Mouse (Mus musculus) MEL (cell line): Measurements from ENCODE around the gene Olfr844. TPM values are rescaled to one million over a fixed set of nuclear protein-coding genes. Genes with fewer than 3 reads are reported as not detected.
A peak's percentile ranks its signal among the peaks of the same experiment; 100 is the strongest.

Source experiments
- DNase-seq: peaks from one replicate; pipeline ENCODE4 v3.0.0; 2011; ENCODE audit warnings: low read depth, low spot score
- H3K27ac ChIP-seq: 2 replicates; pipeline ENCODE4 v1.5.1; 2012; ENCODE audit warnings: low read depth, mild to moderate bottlenecking, control low read depth, low read length, moderate library complexity; ENCODE audit not compliant: control insufficient read depth
- H3K27me3 ChIP-seq, 2 experiments: fragments of 150-350 bp in 1 of 2; sonication (generic) in 1 of 2; 2 replicates each; pipeline ENCODE4 v1.6.1; 2012; ENCODE audit warnings: low read length in 2 of 2, mild to moderate bottlenecking in 2 of 2, improper control_type of control experiment in 1 of 2, moderate library complexity in 1 of 2; ENCODE audit not compliant: insufficient read depth in 2 of 2, control insufficient read depth in 1 of 2
- H3K36me3 ChIP-seq, 2 experiments: 2 replicates each; pipeline ENCODE4 v1.6.1; 2012 to 2014; ENCODE audit warnings: low read length in 2 of 2, improper control_type of control experiment in 1 of 2, inconsistent platforms in 1 of 2, mild to moderate bottlenecking in 1 of 2; ENCODE audit not compliant: insufficient read depth in 2 of 2, control insufficient read depth in 1 of 2
- H3K4me1 ChIP-seq, 2 experiments: fragments of 150-350 bp in 1 of 2; sonication (generic) in 1 of 2; 2 replicates each; pipeline ENCODE4 v1.6.1; 2012; ENCODE audit warnings: low read length in 2 of 2, improper control_type of control experiment in 1 of 2, mild to moderate bottlenecking in 1 of 2; ENCODE audit not compliant: insufficient read depth in 2 of 2, control insufficient read depth in 1 of 2
- H3K4me3 ChIP-seq, 2 experiments: fragments of 150-350 bp in 1 of 2; sonication (generic) in 1 of 2; 2 replicates each; pipeline ENCODE4 v1.5.1; 2012; ENCODE audit warnings: low read depth in 2 of 2, low read length in 2 of 2, mild to moderate bottlenecking in 2 of 2, moderate library complexity in 2 of 2, control low read depth in 1 of 2, improper control_type of control experiment in 1 of 2; ENCODE audit not compliant: control insufficient read depth in 1 of 2, insufficient read depth in 1 of 2
- H3K79me2 ChIP-seq: 2 replicates; pipeline ENCODE4 v1.6.1; 2012; ENCODE audit warnings: mild to moderate bottlenecking, low read length, moderate library complexity; ENCODE audit not compliant: control insufficient read depth, poor library complexity, insufficient read depth
- H3K9ac ChIP-seq: 2 replicates; pipeline ENCODE4 v1.6.1; 2012; ENCODE audit warnings: low read depth, mild to moderate bottlenecking, control low read depth, low read length, moderate library complexity; ENCODE audit not compliant: control insufficient read depth, poor library complexity, severe bottlenecking
- H3K9me3 ChIP-seq: fragments of 150-350 bp; sonication (generic); replicated peaks from 2 replicates; pipeline ENCODE4 v1.6.1; 2012; ENCODE audit warnings: mild to moderate bottlenecking, low read length, improper control_type of control experiment, moderate library complexity; ENCODE audit not compliant: insufficient read depth
- ELF1 ChIP-seq: IDR thresholded peaks from 2 replicates; pipeline ENCODE4 v1.6.1; 2014; ENCODE audit warnings: low read depth, mild to moderate bottlenecking, inconsistent platforms, low read length, improper control_type of control experiment, moderate library complexity
- EP300 ChIP-seq, 2 experiments: IDR thresholded peaks; 2 replicates each; pipeline ENCODE4 v1.6.1; 2011; ENCODE audit warnings: improper control_type of control experiment in 2 of 2, low read length in 2 of 2, low read depth in 1 of 2, mild to moderate bottlenecking in 1 of 2
- GABPA ChIP-seq: IDR thresholded peaks from 2 replicates; pipeline ENCODE4 v1.6.1; 2012; ENCODE audit warnings: low read depth, mild to moderate bottlenecking, inconsistent platforms, low read length, improper control_type of control experiment, moderate library complexity
- HCFC1 ChIP-seq: IDR thresholded peaks from 2 replicates; pipeline ENCODE4 v1.6.1; 2012; ENCODE audit warnings: low read depth, mild to moderate bottlenecking, inconsistent platforms, low read length, improper control_type of control experiment, moderate library complexity
- MXI1 ChIP-seq: IDR thresholded peaks from 2 replicates; pipeline ENCODE4 v1.6.1; 2011; ENCODE audit warnings: mild to moderate bottlenecking, low read depth, low read length, improper control_type of control experiment
- NELFE ChIP-seq: IDR thresholded peaks from 2 replicates; pipeline ENCODE4 v1.6.1; 2011; ENCODE audit warnings: low read depth, low read length, improper control_type of control experiment
- SIN3A ChIP-seq: IDR thresholded peaks from 2 replicates; pipeline ENCODE4 v1.6.1; 2012; ENCODE audit warnings: low read length, improper control_type of control experiment, inconsistent platforms
- polyA plus RNA-seq, 2 experiments: library from polyadenylated mRNA; stranded (reverse) in 1 of 2; unstranded in 1 of 2; fragments of >175 nt in 1 of 2; fragments of >200 nt in 1 of 2; gene quantifications; 2 replicates each; pipeline versions ENCODE4 v1.2.1 to v1.2.4; 2012; ENCODE audit warnings: low replicate concordance in 2 of 2, low read depth in 1 of 2; ENCODE audit not compliant: insufficient read length in 2 of 2, insufficient read depth in 1 of 2, missing spikeins in 1 of 2
- total RNA-seq: library from RNA; depleted of rRNA; stranded (reverse); fragments of 300-350 nt; gene quantifications from 2 replicates; pipeline ENCODE4 v1.2.3, GENCODE M21; 2012; rRNA removed

The Olfr844 gene
- total RNA-seq = not detected in 2 replicates
- polyA plus RNA-seq = not detected

GRCm38 (mm10) chr9:19316047-19316446 lies at the start of gene Olfr844:
Olfr844 (plus strand) TSS chr9:19316347.
- H3K9ac ChIP-seq = no peak within 1 kb of the TSS
- no peaks in the 10 kb centered on the region for H3K36me3 ChIP-seq
- no peaks in the 10 kb centered on the region for H3K9me3 ChIP-seq
- no peak within 1 kb of the TSS for H3K27ac ChIP-seq
- no peak for DNase-seq
- peaks cover 0 to 1% of the 10 kb centered on the region in 2 experiments; a peak in 1 of 4 replicates for H3K27me3 ChIP-seq
- H3K79me2 ChIP-seq = no peaks in the 10 kb centered on the region
- TF ChIP-seq ELF1 (no peak), GABPA (no peak), NELFE (no peak), MXI1 (no peak)
- no peaks in the 10 kb centered on the region for H3K4me1 ChIP-seq
- H3K4me3 ChIP-seq = no peak within 1 kb of the TSS

- no peaks in the 10 kb centered on the region for H3K79me2 ChIP-seq
- H3K36me3 ChIP-seq = no peaks in the 10 kb centered on the region
- 0 out of 4 replicates have a peak, but pooled peaks of 1 of the 2 experiments have one; percentile 13 for TF ChIP-seq EP300 (IDR thresholded peaks at IDR 0.05; ENCODE audit: low read depth in 1 of 2, low read length in 2 of 2)
- no peak for TF ChIP-seq SIN3A
- TF ChIP-seq, all 39 proteins: peak for 1
- no peak for DNase-seq
- Histone ChIP-seq H3K4me1 (no peaks in the 10 kb centered on the region), H3K4me3 (no peak within 1 kb of the TSS), H3K9me3 (no peaks in the 10 kb centered on the region), H3K27me3 (no peaks in the 10 kb centered on the region), H3K27ac (no peak within 1 kb of the TSS), H3K9ac (no peak within 1 kb of the TSS)
Observed at GRCm38 (mm10) chr9:19336157-19336556, 20.0 kb downstream of the Olfr844 start, which contains the start of gene Olfr845. Olfr845 (plus strand) TSS chr9:19336457.

- Histone ChIP-seq H3K4me1 (no peaks in the 10 kb centered on the region), H3K9me3 (no peaks in the 10 kb centered on the region), H3K27ac (no peak within 1 kb of the TSS), H3K79me2 (no peaks in the 10 kb centered on the region), H3K4me3 (no peak within 1 kb of the TSS), H3K9ac (no peak within 1 kb of the TSS), H3K36me3 (no peaks in the 10 kb centered on the region), H3K27me3 (no peaks in the 10 kb centered on the region)
- no peak for TF ChIP-seq HCFC1
- DNase-seq = no peak
Observed at GRCm38 (mm10) chr9:19363905-19364304, 47.8 kb downstream of the Olfr844 start, which contains the start of gene Olfr846. Olfr846 (minus strand) TSS chr9:19364005.

Other genes starting within 250 kb of the Olfr844 start
- 0.03 TPM in 1 of 2 replicates, not detected in the other for gene Olfr836, start 196.0 kb upstream of the Olfr844 start, total RNA-seq
- gene Olfr836, start 196.0 kb upstream of the Olfr844 start, polyA plus RNA-seq = not detected
- not detected in 2 replicates for gene Olfr837, start 180.0 kb upstream of the Olfr844 start, total RNA-seq
- gene Olfr837, start 180.0 kb upstream of the Olfr844 start, polyA plus RNA-seq = not detected
- gene Olfr839-ps1, start 139.0 kb upstream of the Olfr844 start, total RNA-seq = not detected in 2 replicates
- gene Olfr839-ps1, start 139.0 kb upstream of the Olfr844 start, polyA plus RNA-seq = not detected
- gene Olfr843, start 64.4 kb upstream of the Olfr844 start, total RNA-seq = not detected in 2 replicates
- not detected for gene Olfr843, start 64.4 kb upstream of the Olfr844 start, polyA plus RNA-seq
- not detected in 2 replicates for gene Olfr845, start 20.1 kb downstream of the Olfr844 start, total RNA-seq
- gene Olfr845, start 20.1 kb downstream of the Olfr844 start, polyA plus RNA-seq = not detected
- not detected in 2 replicates for gene Olfr846, start 47.7 kb downstream of the Olfr844 start, total RNA-seq
- gene Olfr846, start 47.7 kb downstream of the Olfr844 start, polyA plus RNA-seq = not detected
- not detected in 2 replicates for gene Olfr847, start 62.3 kb downstream of the Olfr844 start, total RNA-seq
- not detected for gene Olfr847, start 62.3 kb downstream of the Olfr844 start, polyA plus RNA-seq
- gene Olfr849, start 123.9 kb downstream of the Olfr844 start, total RNA-seq = not detected in 2 replicates
- gene Olfr849, start 123.9 kb downstream of the Olfr844 start, polyA plus RNA-seq = not detected
- gene Olfr850, start 161.9 kb downstream of the Olfr844 start, total RNA-seq = not detected in 2 replicates
- gene Olfr850, start 161.9 kb downstream of the Olfr844 start, polyA plus RNA-seq = not detected
- not detected in 2 replicates for gene Olfr851, start 176.9 kb downstream of the Olfr844 start, total RNA-seq
- not detected for gene Olfr851, start 176.9 kb downstream of the Olfr844 start, polyA plus RNA-seq
- not detected in 2 replicates for gene Olfr853, start 224.7 kb downstream of the Olfr844 start, total RNA-seq
- gene Olfr853, start 224.7 kb downstream of the Olfr844 start, polyA plus RNA-seq = not detected